Mouse (Mus musculus) retina, adult 2 months (tissue): ENCODE measurements around the gene Ggt5.

ENCODE experiments used
- DNase-seq: peaks from one replicate; pipeline ENCODE4 v3.0.0-alpha.2; 2012; ENCODE audit warnings: low read depth, low spot score

The Ggt5 gene

DNA sequence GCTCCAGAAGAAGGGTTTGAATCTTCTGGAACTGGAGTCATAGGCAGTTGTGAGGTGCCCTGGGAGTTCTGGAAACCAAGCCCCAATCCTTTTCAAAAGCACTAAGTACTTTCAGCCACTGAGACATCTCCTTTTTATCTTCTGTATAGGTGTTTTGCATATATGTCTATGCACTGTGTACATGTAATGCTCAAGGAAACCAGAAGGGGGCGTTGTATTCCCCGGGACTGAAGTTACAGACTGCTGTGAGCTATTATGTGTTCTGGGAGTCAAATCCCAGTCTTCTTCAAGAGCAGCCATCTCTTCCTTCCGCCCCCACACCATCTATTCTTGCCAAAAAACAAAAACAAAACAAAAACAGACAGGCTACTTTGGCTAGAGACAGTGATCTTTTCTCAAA is 31.7 kb downstream of the Ggt5 start:
- DNase-seq = no peak

DNA sequence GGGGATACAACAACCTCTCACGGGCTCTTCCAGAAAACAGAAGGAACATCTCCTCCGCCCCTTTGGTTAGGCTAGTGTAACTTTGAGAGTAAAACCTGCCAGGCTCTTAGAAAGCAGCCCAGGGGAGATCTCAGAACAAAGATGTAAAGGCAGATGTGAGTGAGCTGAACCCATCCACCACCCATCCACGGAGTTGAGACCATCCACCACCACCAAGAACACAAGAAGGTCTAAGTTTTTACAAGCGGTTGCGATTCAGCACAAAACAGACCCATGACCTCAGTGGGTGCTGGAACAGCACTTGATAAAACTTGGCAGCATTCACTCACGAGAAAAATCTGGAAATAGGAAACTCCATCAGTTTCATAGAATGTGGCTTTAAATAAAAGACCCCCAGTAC is 36.8 kb downstream of the Ggt5 start:
- DNase-seq = no peak

DNA sequence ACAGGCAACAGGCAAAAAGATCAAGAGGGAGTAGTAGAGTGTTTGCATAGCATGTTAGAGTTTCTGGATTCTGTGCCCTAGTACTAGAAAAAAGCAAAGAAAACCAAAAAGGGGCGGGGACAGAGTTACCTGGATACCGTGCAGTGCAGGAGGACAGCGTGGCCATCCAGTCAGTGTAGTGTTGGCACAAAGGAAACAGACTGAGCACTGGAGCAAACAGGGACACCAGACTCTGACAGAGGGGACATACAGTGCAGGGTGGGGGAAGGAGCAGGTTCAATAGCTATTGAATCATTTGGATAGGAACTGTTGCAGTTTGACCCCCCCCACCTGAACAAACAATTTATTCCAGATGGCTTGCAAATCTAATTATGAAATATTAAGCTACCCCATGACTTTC is 37.9 kb downstream of the Ggt5 start:
- no peak for DNase-seq

DNA sequence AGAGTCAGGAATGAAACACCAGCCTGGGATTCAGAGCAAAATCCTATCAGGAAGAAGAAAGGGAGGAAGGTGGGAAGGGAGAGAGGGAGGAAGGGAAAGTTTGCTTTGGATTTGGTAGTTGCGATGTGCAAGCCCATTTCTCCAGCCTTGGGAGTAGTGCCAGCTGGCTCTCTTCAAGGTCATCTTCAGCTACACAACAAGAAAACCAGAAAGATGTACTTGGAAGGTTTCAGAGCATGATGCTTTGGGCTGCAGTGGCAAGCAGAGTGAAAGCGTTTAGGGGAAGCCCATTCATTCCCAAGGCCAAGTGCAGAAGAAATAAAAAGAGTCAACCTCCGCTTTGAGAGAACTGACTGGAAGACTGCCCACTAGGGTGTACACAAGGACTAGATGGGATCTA is 38.4 kb downstream of the Ggt5 start:
- DNase-seq = no peak

DNA sequence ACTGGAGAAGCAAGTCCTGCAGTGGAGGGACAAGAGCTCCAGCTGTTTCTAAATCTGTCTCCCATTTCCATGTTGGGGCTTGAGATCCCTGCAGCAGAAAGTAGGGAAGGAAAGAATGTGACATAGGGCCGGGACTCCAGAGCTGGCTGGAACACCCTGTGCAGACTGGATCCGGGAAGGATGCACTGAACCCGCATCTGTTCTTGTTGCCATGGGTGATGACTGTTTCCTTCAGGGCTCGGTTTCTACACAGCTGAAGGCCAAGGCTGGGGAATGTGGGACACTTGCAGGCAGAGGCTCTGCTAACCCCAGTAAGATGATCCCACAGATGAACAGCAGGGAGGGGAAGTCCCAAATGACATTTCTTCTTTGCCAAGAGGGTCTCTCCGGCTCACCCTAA is 43.5 kb downstream of the Ggt5 start:
- no peak for DNase-seq

DNA sequence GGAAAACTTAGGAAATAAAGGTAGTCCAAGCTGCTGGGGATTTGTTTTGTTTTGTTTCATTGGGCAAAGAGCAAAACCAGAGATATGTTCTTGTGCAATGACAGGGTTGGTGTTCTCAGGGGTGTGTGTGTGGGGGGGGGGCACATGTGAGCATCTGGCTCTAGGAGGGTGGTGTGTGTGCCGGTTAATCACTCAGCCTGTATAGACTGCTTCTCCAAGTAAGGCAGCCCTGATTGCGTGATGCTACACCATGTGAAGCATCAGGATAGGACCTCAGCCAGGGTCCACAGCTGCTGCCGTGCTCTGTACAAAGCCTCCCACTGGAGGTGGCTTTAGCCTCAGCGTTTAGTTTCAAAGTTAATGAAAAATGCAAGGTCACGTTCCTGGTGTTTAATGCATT is 43.9 kb downstream of the Ggt5 start:
- DNase-seq = no peak

DNA sequence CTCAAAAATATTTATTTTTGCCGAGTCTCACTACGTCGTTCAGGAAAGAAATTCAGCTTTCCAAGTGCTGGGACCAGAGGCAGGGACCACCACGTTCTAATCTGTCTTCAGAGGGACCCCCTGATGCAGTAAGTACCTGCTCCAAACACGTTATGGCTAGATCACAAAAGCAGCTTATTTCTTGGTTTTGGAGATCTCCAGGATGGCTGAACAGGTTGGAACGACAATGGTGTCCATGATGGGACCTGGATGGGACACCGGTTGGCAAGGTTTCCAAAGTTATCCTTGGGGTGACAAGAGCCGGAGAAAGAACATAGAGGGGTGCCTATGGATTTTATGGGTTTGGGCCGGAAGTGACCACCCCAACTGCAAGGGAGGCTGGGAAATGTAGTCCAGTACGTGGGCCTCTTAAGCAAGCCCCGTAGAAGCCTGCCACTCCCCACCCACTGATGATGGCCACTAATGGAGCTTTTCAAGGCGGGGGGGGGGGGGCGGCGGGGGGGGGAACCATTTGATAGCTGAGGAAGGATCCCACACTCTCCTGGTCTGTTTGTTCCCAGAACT is 44.5 kb downstream of the Ggt5 start:
- DNase-seq = no peak

DNA sequence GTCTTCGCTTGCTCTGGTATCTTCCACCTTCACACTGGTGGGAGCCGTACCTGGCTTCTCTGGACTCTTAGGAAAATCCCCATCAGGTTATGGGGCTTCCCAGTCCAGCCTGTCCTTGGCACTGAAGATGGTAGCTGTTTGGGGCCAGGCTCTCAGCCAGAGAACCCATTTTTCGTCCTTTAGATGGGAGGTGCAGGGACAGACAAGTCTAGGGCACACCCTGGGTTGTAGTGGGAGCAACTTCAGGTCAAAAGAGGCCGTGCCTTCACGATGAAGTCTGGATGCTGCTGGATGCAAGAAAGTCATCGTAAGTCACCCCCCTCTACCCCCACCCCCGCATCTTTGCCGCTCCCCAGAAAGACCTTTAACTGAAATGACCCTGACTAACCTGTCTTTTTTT is 45.5 kb downstream of the Ggt5 start:
- DNase-seq = no peak

DNA sequence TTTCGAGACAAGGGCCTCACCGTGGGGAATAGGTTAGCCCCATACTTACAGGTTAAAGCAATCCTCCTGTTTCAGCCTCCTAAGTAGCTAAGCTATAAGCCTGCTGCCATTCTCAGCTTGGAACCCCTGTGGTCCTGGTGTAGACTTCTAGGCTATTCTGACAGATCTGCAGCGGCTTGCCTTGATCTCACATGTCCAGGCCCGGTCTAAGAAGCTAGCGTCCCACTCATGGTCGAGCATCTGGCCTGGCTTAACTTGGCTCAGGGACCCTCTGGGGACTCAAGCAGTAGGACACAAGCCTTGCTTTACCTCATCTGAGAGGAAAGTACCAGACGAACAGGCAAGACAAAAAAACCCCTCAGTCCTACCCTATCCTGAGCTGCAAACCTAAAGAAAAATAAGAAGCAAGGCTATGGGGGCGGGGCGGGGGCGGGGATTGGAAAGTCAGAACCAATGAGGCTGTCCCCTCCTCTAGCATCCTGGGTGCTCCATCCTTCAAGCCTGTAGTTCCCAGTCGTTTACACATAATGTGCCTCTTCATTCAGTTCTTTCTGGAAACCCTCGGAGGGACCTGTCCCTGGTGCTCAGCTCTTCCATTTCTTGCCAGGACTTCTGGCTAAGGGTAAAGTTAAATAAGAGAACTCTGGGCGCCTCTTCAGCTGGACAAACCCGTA is 46.0 kb downstream of the Ggt5 start:
- no peak for DNase-seq

DNA sequence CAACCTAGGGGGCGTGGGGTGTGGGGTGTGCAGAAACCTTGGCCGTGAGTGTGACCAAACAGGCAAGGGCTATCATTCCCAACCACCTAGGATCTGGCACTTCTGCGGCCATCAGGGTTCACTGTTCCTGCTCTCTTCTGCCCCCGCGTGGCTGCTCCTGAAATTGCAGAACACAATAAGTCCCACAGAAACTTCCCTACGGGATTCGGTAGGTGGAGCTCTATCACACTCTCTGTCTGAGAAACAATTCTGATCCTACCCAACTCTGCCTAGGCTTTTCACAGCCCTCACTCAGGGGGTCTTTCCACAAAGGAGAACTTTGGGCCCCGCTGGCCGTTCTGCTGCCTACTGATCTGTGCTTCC is 46.5 kb downstream of the Ggt5 start:
- DNase-seq = peak; percentile 69

DNA sequence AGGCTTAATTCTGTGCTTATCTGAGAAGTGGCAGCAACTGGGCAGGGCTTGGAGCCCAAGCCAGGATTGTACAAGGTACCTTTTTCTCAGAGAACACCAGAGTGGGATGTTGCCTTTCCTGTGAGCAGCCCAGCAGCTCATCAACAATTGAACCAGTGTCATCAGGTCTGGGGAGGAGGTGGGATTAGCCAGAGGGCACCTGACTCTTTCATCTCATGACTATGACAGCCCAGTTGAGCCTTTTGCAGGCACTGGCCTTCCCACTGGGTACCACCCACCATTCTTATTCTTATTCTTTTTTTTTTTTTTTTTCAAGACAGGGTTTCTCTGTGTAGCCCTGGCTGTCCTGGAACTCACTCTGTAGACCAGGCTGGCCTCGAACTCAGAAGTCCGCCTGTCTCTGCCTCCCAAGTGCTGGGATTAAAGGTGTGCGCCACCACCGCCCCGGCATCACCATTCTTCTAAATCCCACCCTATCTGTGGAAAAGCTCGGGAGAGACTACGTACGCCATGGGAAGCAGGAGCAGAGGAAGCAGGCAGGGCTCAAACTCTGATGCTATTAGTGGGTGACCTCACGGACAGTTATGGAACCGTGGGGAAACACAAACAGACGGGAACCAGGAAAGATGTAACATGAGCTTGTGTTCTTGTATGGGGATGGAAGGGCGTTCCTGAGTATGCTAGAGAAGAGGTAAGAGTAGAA is 47.1 kb downstream of the Ggt5 start:
- no peak for DNase-seq

DNA sequence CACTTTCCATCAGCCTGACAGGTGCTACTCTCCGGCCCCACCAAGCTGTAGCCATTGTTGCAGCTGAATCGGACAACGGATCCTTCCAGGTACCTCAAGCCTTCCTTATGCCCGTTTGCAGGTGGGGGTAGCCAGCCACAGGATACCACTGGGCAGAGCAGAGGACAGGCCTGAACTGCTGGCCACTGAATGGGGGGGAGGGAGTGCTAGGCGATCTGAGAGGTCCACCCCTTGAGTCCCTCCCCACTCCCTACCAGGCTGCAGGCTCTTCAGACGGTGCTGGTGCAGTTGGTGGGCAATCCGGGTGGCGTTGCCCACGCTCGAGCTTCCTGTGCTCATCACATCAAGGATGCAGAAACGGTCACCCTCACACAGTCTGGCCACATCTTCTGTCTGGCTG is 48.6 kb downstream of the Ggt5 start:
- no peak for DNase-seq

DNA sequence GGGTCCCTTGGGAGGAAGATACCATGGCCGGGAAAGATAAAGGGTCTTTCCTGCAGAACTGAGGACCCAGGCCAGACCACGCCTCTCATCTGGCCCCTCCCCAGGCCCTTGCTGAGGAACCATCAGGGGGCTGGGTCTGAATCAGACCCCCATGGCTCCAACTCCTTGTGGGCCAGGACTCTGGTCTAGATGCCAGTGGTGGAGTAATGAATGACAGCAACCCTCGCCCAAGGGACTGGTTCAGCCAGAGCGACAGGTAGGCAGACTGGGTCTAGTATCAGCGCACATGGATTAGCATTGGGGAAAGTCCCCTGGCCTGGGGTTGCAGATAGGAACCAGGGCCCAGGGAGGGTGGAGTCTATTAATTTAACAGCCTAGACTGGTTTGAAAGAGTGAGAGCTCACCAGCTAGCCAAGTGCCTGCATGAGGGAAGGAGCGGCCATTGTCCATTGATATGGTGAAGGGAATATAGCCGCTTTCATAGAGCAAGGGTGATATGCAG is 52.6 kb downstream of the Ggt5 start:
- DNase-seq = no peak

DNA sequence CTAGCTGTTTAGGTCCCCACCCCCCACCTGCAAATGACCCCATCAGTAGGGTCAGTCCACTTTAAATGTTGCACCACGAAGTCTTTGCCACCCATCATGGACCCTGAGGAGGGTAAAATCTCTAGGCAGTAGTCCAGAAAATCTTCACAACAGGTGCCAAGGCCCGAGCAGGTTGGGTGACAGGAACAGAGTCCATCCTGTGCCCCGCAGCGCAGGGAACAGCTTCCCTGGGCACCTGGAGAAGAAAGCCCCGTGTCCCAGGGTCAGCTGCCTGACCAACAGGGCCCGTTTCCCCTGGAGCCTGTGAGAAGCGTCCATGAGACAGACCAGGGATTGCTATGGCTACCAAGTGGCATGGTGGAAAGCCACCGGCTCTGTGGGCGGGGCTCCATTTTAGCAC is 53.3 kb downstream of the Ggt5 start:
- no peak for DNase-seq

DNA sequence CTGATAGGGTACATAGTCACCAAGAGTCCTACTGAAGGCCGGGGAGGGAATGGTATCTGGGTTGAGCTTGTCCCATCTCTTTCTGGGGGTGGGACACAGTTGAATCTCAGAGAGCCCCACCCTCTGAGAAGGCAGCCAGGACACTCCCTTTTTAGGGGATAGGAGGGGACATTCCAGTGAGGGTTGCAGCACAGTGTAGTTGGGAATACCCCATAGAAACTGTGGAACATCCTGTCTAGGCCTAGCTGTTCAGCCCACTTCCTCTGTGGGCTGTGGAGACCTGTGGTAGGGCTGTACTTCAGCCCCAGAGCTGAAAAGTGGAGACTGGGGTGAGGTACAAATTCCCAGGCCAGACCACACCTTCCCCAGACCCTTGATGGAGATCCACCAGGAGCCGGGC is 53.8 kb downstream of the Ggt5 start:
- DNase-seq = no peak

DNA sequence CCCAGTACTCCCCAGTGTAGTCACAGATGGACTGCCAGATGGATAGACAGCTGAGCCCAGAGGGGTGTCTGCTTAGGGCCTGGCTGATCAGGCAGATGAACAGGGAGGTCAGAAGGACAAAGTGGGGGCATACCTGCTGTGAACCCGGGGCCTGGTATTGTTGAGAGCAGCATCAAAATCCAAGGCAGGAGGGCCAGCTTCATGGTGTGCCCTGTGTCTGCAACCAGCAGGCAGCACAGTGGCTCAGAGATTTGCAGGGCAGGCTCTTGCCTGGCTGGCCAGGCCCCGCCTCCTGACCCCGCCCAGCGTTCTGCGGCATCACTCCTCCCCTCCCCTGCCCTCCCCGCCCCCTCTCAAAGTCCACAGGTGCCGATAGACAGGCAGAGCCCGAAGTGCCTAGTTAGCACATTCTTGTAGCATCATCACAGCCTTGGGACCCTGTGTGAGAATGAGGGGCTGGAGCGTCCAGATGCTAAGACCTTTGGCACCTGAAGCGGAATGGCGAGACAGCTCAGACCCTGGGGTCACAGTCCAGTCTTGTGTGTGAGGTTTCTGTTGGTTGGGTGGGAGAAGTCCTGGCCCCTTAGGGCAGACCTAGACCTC is 54.7 kb downstream of the Ggt5 start, which contains the start of gene Susd2:
Susd2 (minus strand) TSS at position 268 of the 603 bp plus-strand sequence.
- no peak for DNase-seq

DNA sequence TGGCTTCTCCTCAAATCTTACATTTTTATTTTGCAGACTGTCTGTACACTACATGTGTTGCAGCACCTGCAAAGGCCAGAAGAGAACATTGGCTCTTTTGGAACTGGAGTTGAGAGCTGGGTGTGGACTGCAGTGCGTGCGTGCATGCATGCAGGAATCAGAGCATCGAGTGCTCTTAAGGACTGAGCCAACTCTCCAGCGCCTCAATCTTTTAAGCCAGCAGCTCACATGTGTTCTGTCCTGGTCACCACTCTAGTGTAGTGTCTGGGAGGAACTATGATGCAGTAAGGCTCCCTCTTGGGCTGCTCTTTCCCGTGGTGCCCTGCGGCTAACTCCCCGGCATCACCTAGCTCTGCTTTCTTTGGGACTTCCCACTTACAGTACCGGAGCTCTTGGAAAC is 56.5 kb downstream of the Ggt5 start:
- DNase-seq = no peak

DNA sequence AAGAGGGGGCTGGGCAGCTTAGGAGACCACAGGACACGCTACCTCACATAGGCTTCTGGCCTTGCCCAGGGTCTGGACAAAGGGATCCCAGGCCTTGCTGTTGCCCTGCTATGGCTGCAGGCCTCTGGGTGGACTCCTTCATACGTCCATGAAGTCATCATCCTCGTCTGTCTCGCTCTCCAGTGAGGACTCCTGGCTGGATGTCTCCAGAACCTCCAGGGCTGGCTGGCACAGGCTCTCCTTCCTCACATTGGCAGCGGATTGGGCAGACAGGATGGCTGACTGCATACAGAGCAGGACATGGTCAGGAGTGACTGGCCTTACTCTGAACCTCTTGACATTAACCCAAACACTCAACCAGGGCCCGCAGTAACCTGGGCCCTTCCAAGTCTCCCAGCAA is 57.3 kb downstream of the Ggt5 start:
- no peak for DNase-seq

DNA sequence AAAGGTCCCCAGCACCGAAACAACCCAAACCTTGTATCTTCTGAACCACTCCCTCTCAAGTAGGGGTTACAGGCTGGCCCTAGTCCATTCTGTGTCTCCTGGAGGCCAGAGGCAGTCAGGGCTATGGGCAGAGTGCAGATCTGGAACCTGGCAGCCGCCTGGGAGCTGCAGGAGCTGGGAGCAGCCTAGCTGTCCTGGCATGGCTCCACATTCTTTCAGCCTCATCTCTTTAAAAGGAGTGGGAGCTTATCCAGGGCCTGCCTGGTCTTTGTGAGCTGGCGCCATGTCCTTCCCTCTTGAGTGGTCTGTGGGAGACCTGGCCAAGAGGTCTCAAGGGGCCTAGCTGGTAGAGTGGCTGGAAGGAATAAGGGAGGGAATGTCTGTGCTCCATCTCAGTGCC is 58.2 kb downstream of the Ggt5 start:
- no peak for DNase-seq

DNA sequence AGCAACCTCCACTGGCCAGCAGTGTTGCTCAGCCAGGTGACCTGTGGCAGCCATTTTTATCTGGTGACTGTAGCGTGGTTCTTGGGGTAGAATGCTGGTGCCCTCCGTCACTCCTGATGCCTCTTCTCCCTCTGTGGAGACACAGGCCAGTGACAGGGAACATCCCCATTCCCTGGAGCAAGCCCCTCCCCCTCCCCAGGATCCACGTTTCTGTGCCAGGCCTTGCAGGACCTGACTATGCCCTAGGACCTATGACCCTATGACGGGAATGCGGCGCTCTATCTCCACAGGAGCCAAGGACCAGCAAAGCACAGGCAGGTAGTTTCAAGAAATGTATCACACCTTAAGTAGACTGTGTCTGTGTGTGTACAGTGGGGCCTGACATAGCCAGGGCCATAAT is 59.0 kb downstream of the Ggt5 start:
- DNase-seq = no peak

DNA sequence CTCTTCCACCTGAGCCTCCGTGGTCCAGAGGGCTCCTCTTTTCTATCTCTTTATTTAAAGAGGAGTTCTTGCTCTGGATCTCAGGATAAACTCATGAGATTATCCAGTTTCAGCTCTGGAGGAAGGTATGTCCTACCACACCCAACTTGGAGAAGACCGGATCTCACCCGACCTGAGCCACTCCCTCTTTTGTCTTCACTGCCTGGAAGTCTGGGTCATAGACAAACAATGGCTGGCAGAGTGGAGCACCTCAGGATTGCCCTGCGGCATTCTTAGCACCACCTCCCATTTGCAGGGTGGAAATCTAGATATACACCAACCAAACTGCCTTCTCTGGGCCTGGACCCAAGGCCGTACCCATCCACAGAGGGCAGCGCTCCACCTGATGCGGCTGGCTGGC is 59.9 kb downstream of the Ggt5 start:
- DNase-seq = no peak

DNA sequence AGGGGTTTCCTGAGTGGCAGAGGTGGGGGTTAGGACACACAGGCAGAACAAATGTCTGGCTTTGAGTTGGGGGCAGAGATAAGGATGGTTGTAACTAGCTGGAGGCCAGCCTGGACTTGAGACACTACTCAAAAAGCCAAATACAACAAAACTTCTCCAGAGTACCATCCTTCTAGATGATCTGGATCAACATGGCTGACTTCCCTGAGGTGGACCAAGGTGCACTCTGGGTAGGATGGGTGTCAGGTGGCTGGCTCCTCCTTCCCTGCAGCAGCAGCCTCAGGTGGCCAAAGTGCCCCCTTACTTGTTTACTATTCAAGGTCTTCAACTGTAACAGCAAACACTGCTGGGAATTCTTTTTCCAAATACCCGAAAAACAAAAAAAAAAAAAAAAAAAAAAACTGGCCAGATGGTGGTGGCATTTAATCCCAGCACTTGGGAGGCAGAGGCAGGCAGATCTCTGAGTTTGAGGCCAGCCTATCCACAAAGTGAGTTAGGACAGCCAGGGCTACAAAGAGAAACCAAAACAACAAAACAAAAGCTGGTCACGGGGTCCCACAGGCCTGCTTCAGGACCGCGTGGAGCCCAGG is 60.4 kb downstream of the Ggt5 start:
- DNase-seq = no peak
